Mouse (Mus musculus) olfactory bulb, adult 2 months (tissue): Measurements from ENCODE around the gene Hnrnpa3.

Source experiments
- CTCF ChIP-seq: fragments of 200-500 bp; IDR thresholded peaks from 2 replicates; pipeline ENCODE4 v1.5.1; 2012; ENCODE audit warnings: low read depth, mild to moderate bottlenecking, low read length, moderate library complexity; ENCODE audit not compliant: insufficient read depth
- POLR2A ChIP-seq: fragments of 200-500 bp; IDR thresholded peaks from 2 replicates; pipeline ENCODE4 v1.6.1; 2012; ENCODE audit warnings: mild to moderate bottlenecking, low read depth, low read length, moderate library complexity; ENCODE audit not compliant: insufficient read depth

- TF ChIP-seq CTCF (no peak), POLR2A (no peak)
These were observed 38.9 kb downstream of the Hnrnpa3 start for GRCm38 (mm10) chr2:75698007-75698406.
